Mouse (Mus musculus): Measurements from ENCODE around the gene C1ra. TPM values are rescaled to one million over a fixed set of nuclear protein-coding genes. Genes with fewer than 3 reads are reported as not detected.
"Not testable (repeated sequence)": the region's sequence is repeated elsewhere in the genome, so short reads cannot be mapped to it uniquely, and the experiment has no call there.

The C1ra gene
- polyA plus RNA-seq, 1 experiment from 2014 or later: 0.36 TPM

- WGBS: 92% methylated on average over 5 of the region's 5 CpGs
- H3K9me3 ChIP-seq (replicated peaks; ENCODE audit: control insufficient read depth, low read length, poor library complexity, severe bottlenecking): no peaks in the 10 kb centered on the region
- no peak for ATAC-seq
These were observed 16.2 kb upstream of the C1ra start for GRCm38 (mm10) chr6:124496054-124496453.

GRCm38 (mm10) chr6:124499914-124500566 is 12.2 kb upstream of the C1ra start:
- H3K4me2 ChIP-seq (ENCODE audit: low read length): no peak overlapping the region
- 44% methylated on average over 10 of the region's 10 CpGs for WGBS
- ATAC-seq: no peak

More at GRCm38 (mm10) chr6:124496054-124496453, 16.2 kb upstream of the C1ra start:
- Histone ChIP-seq H3K27me3 (ENCODE audit: control insufficient read depth, insufficient read depth, low read depth, low read length) (no peaks in the 10 kb centered on the region), H3K27ac (ENCODE audit: low read length) (no peak overlapping the region), H3K4me2 (ENCODE audit: low read length) (no peak overlapping the region), H3K4me1 (ENCODE audit: control insufficient read depth, insufficient read depth, low read length) (no peaks in the 10 kb centered on the region), H3K4me3 (ENCODE audit: low read depth, low read length) (no peak overlapping the region), H3K36me3 (ENCODE audit: control insufficient read depth, insufficient read depth, low read length) (no peaks in the 10 kb centered on the region), H3K9ac (ENCODE audit: low read depth, low read length) (no peak overlapping the region)

GRCm38 (mm10) chr6:124501473-124501872 is 10.7 kb upstream of the C1ra start:
- WGBS: 84% methylated on average over 4 of the region's 4 CpGs
- Histone ChIP-seq H3K27me3 (ENCODE audit: control insufficient read depth, insufficient read depth, low read depth, low read length) (no peaks in the 10 kb centered on the region), H3K27ac (ENCODE audit: low read length) (no peak overlapping the region), H3K4me1 (ENCODE audit: control insufficient read depth, insufficient read depth, low read length) (no peaks in the 10 kb centered on the region), H3K4me2 (ENCODE audit: low read length) (no peak overlapping the region), H3K4me3 (ENCODE audit: low read depth, low read length) (no peak overlapping the region), H3K9ac (ENCODE audit: low read depth, low read length) (no peak overlapping the region), H3K9me3 (replicated peaks; ENCODE audit: control insufficient read depth, low read length, poor library complexity, severe bottlenecking) (no peaks in the 10 kb centered on the region), H3K36me3 (ENCODE audit: control insufficient read depth, insufficient read depth, low read length) (no peaks in the 10 kb centered on the region)
- no peak for ATAC-seq

More at GRCm38 (mm10) chr6:124499914-124500566, 12.2 kb upstream of the C1ra start:
- Histone ChIP-seq H3K27me3 (ENCODE audit: control insufficient read depth, insufficient read depth, low read depth, low read length) (no peaks in the 10 kb centered on the region), H3K27ac (ENCODE audit: low read length) (no peak overlapping the region), H3K4me3 (ENCODE audit: low read depth, low read length) (no peak overlapping the region), H3K4me1 (ENCODE audit: control insufficient read depth, insufficient read depth, low read length) (no peaks in the 10 kb centered on the region), H3K9ac (ENCODE audit: low read depth, low read length) (no peak overlapping the region), H3K9me3 (replicated peaks; ENCODE audit: control insufficient read depth, low read length, poor library complexity, severe bottlenecking) (no peaks in the 10 kb centered on the region), H3K36me3 (ENCODE audit: control insufficient read depth, insufficient read depth, low read length) (no peaks in the 10 kb centered on the region)

- H3K4me2 ChIP-seq (ENCODE audit: low read length): no peak overlapping the region
- H3K36me3 ChIP-seq (ENCODE audit: control insufficient read depth, insufficient read depth, low read length): no peaks in the 10 kb centered on the region
- no peaks in the 10 kb centered on the region for H3K4me1 ChIP-seq (ENCODE audit: control insufficient read depth, insufficient read depth, low read length)
- H3K9ac ChIP-seq (ENCODE audit: low read depth, low read length): no peak overlapping the region
- H3K4me3 ChIP-seq (ENCODE audit: low read depth, low read length): no peak overlapping the region
- H3K27me3 ChIP-seq (ENCODE audit: control insufficient read depth, insufficient read depth, low read depth, low read length): no peaks in the 10 kb centered on the region
- no peak for ATAC-seq
- H3K9me3 ChIP-seq (replicated peaks; ENCODE audit: control insufficient read depth, low read length, poor library complexity, severe bottlenecking): no peaks in the 10 kb centered on the region
- 91% methylated on average over 5 of the region's 5 CpGs for WGBS
- no peak overlapping the region for H3K27ac ChIP-seq (ENCODE audit: low read length)
These were observed 10.2 kb upstream of the C1ra start for GRCm38 (mm10) chr6:124502021-124502420.

GRCm38 (mm10) chr6:124505028-124505427 is 7.2 kb upstream of the C1ra start:
- ATAC-seq: no peak
- Histone ChIP-seq H3K36me3 (ENCODE audit: control insufficient read depth, insufficient read depth, low read length) (no peaks in the 10 kb centered on the region), H3K4me3 (ENCODE audit: low read depth, low read length) (no peak overlapping the region), H3K4me2 (ENCODE audit: low read length) (no peak overlapping the region), H3K4me1 (ENCODE audit: control insufficient read depth, insufficient read depth, low read length) (no peaks in the 10 kb centered on the region), H3K27ac (ENCODE audit: low read length) (no peak overlapping the region), H3K9ac (ENCODE audit: low read depth, low read length) (no peak overlapping the region), H3K9me3 (replicated peaks; ENCODE audit: control insufficient read depth, low read length, poor library complexity, severe bottlenecking) (no peaks in the 10 kb centered on the region), H3K27me3 (ENCODE audit: control insufficient read depth, insufficient read depth, low read depth, low read length) (no peaks in the 10 kb centered on the region)
- 85% methylated on average over 4 of the region's 4 CpGs for WGBS

GRCm38 (mm10) chr6:124506991-124507390 is 5.2 kb upstream of the C1ra start:
- no peaks in the 10 kb centered on the region for H3K27me3 ChIP-seq (ENCODE audit: control insufficient read depth, insufficient read depth, low read depth, low read length)
- no peaks in the 10 kb centered on the region for H3K4me1 ChIP-seq (ENCODE audit: control insufficient read depth, insufficient read depth, low read length)
- no peaks in the 10 kb centered on the region for H3K36me3 ChIP-seq (ENCODE audit: control insufficient read depth, insufficient read depth, low read length)
- H3K9me3 ChIP-seq (replicated peaks; ENCODE audit: control insufficient read depth, low read length, poor library complexity, severe bottlenecking): no peaks in the 10 kb centered on the region
- no peak overlapping the region for H3K4me2 ChIP-seq (ENCODE audit: low read length)
- WGBS: 80% methylated on average over 6 of the region's 6 CpGs
- no peak overlapping the region for H3K9ac ChIP-seq (ENCODE audit: low read depth, low read length)
- no peak overlapping the region for H3K27ac ChIP-seq (ENCODE audit: low read length)
- no peak for ATAC-seq
- H3K4me3 ChIP-seq (ENCODE audit: low read depth, low read length): no peak overlapping the region

GRCm38 (mm10) chr6:124508292-124508691 is 3.9 kb upstream of the C1ra start:
- no peak overlapping the region for H3K9ac ChIP-seq (ENCODE audit: low read depth, low read length)
- no peaks in the 10 kb centered on the region for H3K9me3 ChIP-seq (replicated peaks; ENCODE audit: control insufficient read depth, low read length, poor library complexity, severe bottlenecking)
- no peak overlapping the region for H3K4me3 ChIP-seq (ENCODE audit: low read depth, low read length)
- H3K4me1 ChIP-seq (ENCODE audit: control insufficient read depth, insufficient read depth, low read length): no peaks in the 10 kb centered on the region
- ATAC-seq: no peak
- H3K27ac ChIP-seq (ENCODE audit: low read length): no peak overlapping the region
- H3K4me2 ChIP-seq (ENCODE audit: low read length): no peak overlapping the region
- H3K27me3 ChIP-seq (ENCODE audit: control insufficient read depth, insufficient read depth, low read depth, low read length): no peaks in the 10 kb centered on the region
- no peaks in the 10 kb centered on the region for H3K36me3 ChIP-seq (ENCODE audit: control insufficient read depth, insufficient read depth, low read length)
- 83% methylated on average over 10 of the region's 10 CpGs for WGBS

GRCm38 (mm10) chr6:124509192-124509591 is 3.0 kb upstream of the C1ra start:
- not testable (repeated sequence) for ATAC-seq; H3K4me2 ChIP-seq (ENCODE audit: low read length); H3K27me3 ChIP-seq (ENCODE audit: control insufficient read depth, insufficient read depth, low read depth, low read length); H3K4me1 ChIP-seq (ENCODE audit: control insufficient read depth, insufficient read depth, low read length); H3K27ac ChIP-seq (ENCODE audit: low read length); H3K9me3 ChIP-seq (replicated peaks; ENCODE audit: control insufficient read depth, low read length, poor library complexity, severe bottlenecking); H3K9ac ChIP-seq (ENCODE audit: low read depth, low read length); H3K4me3 ChIP-seq (ENCODE audit: low read depth, low read length); H3K36me3 ChIP-seq (ENCODE audit: control insufficient read depth, insufficient read depth, low read length)
- WGBS: 98% methylated on average over 5 of the region's 5 CpGs

GRCm38 (mm10) chr6:124511936-124512335 is 269 bp upstream of the C1ra start:
- WGBS: 68% methylated on average over 6 of the region's 6 CpGs
- H3K4me2 ChIP-seq (ENCODE audit: low read length): no peak overlapping the region
- H3K27ac ChIP-seq (ENCODE audit: low read length): no peak overlapping the region
- no peak overlapping the region for H3K4me3 ChIP-seq (ENCODE audit: low read depth, low read length)
- H3K9me3 ChIP-seq (replicated peaks; ENCODE audit: control insufficient read depth, low read length, poor library complexity, severe bottlenecking): no peaks in the 10 kb centered on the region
- no peak for ATAC-seq
- no peak overlapping the region for H3K9ac ChIP-seq (ENCODE audit: low read depth, low read length)
- no peaks in the 10 kb centered on the region for H3K27me3 ChIP-seq (ENCODE audit: control insufficient read depth, insufficient read depth, low read depth, low read length)
- H3K4me1 ChIP-seq (ENCODE audit: control insufficient read depth, insufficient read depth, low read length): no peaks in the 10 kb centered on the region
- H3K36me3 ChIP-seq (ENCODE audit: control insufficient read depth, insufficient read depth, low read length): no peaks in the 10 kb centered on the region
